Mouse (Mus musculus) hindbrain, embryonic 12.5 days (tissue): ENCODE measurements around the gene Adgrg1. TPM values are rescaled to one million over a fixed set of nuclear protein-coding genes. Genes with fewer than 3 reads are reported as not detected.

Experiments
- ATAC-seq: fragments of 200-750 bp; cut with Nextera tagmentation; 2 replicates; pipeline ENCODE4 v1.8.0; 2017; ENCODE audit warnings: moderate TSS enrichment; ENCODE audit not compliant: low FRiP score
- H3K27ac ChIP-seq: fragments of 300-500 bp; sonication (generic); 2 replicates; pipeline ENCODE4 v1.5.1; 2016; ENCODE audit warnings: mild to moderate bottlenecking
- H3K27me3 ChIP-seq: fragments of 300-500 bp; sonication (generic); 2 replicates; pipeline ENCODE4 v1.6.1; 2016; ENCODE audit warnings: mild to moderate bottlenecking
- H3K36me3 ChIP-seq: fragments of 300-500 bp; sonication (generic); 2 replicates; pipeline ENCODE4 v1.6.1; 2016; ENCODE audit warnings: mild to moderate bottlenecking
- H3K4me1 ChIP-seq: fragments of 300-500 bp; sonication (generic); 2 replicates; pipeline ENCODE4 v1.6.1; 2016
- H3K4me2 ChIP-seq: fragments of 300-500 bp; sonication (generic); replicated peaks from 2 replicates; pipeline ENCODE4 v1.6.1; 2016; ENCODE audit warnings: mild to moderate bottlenecking
- H3K4me3 ChIP-seq: fragments of 300-500 bp; sonication (generic); 2 replicates; pipeline ENCODE4 v1.5.1; 2016; ENCODE audit warnings: mild to moderate bottlenecking
- H3K9ac ChIP-seq: fragments of 300-500 bp; sonication (generic); 2 replicates; pipeline ENCODE4 v1.6.1; 2016; ENCODE audit warnings: mild to moderate bottlenecking, moderate library complexity
- H3K9me3 ChIP-seq: fragments of 300-500 bp; sonication (generic); replicated peaks from 2 replicates; pipeline ENCODE4 v1.6.1; 2016; ENCODE audit warnings: mild to moderate bottlenecking
- WGBS: fragments of 180-500 bp; shearing (Covaris S2); methylation state at CpG from one replicate; pipeline ENCODE4 v1.1.7; 2016; 5-methylcytosine and 5-hydroxymethylcytosine counted together
- polyA plus RNA-seq: library from polyadenylated mRNA; unstranded; fragments of >200 nt; fragmentation: Nextera tagmentation; extraction: Ambion mirVana; gene quantifications from 2 replicates; pipeline ENCODE4 v1.2.1, GENCODE M21; 2016

Adgrg1 gene
- polyA plus RNA-seq, 1 experiment from 2014 or later = 187 TPM

GRCm38 (mm10) chr8:94978593-94979319, 4.2 kb downstream of the Adgrg1 start:
- no peak for ATAC-seq
- Histone ChIP-seq H3K27ac (no peak overlapping the region; the same call in 1 of the 2 replicates), H3K4me2 (no peak overlapping the region), H3K4me3 (no peak overlapping the region), H3K36me3 (no peaks in the 10 kb centered on the region), H3K9ac (no peak overlapping the region), H3K4me1 (peaks cover 48% of the 10 kb centered on the region), H3K9me3 (no peaks in the 10 kb centered on the region), H3K27me3 (peaks cover 12% of the 10 kb centered on the region; the same call in 1 of the 2 replicates)
- 68% methylated on average over 13 of the region's 13 CpGs for WGBS

GRCm38 (mm10) chr8:94980176-94980575, 5.6 kb downstream of the Adgrg1 start:
- peaks cover 58% of the 10 kb centered on the region for H3K4me1 ChIP-seq
- no peak overlapping the region for H3K4me2 ChIP-seq
- no peak overlapping the region for H3K4me3 ChIP-seq
- H3K27me3 ChIP-seq = peaks cover 7% of the 10 kb centered on the region; the same call in 1 of the 2 replicates
- H3K9me3 ChIP-seq = no peaks in the 10 kb centered on the region
- WGBS = 89% methylated on average over 5 of the region's 5 CpGs
- no peak overlapping the region for H3K9ac ChIP-seq
- no peak for ATAC-seq
- no peaks in the 10 kb centered on the region for H3K36me3 ChIP-seq
- H3K27ac ChIP-seq = no peak overlapping the region

GRCm38 (mm10) chr8:94980976-94981375, 6.4 kb downstream of the Adgrg1 start:
- 63% methylated on average over 8 of the region's 8 CpGs for WGBS
- Histone ChIP-seq H3K27me3 (peaks cover 7% of the 10 kb centered on the region; the same call in 1 of the 2 replicates), H3K9me3 (no peaks in the 10 kb centered on the region), H3K4me1 (peaks cover 62% of the 10 kb centered on the region), H3K9ac (no peak overlapping the region), H3K36me3 (no peaks in the 10 kb centered on the region), H3K4me2 (no peak overlapping the region), H3K27ac (no peak overlapping the region), H3K4me3 (no peak overlapping the region)
- ATAC-seq = no peak

- no peak overlapping the region for H3K4me3 ChIP-seq
Observed at GRCm38 (mm10) chr8:94981848-94982247, 7.3 kb downstream of the Adgrg1 start.

GRCm38 (mm10) chr8:94983146-94983545, 8.6 kb downstream of the Adgrg1 start:
- H3K36me3 ChIP-seq = no peaks in the 10 kb centered on the region
- H3K9ac ChIP-seq = no peak overlapping the region
- no peak overlapping the region for H3K4me3 ChIP-seq
- no peaks in the 10 kb centered on the region for H3K27me3 ChIP-seq
- H3K9me3 ChIP-seq = no peaks in the 10 kb centered on the region
- 14% methylated on average over 5 of the region's 5 CpGs for WGBS
- H3K4me2 ChIP-seq = no peak overlapping the region
- H3K4me1 ChIP-seq = peaks cover 64% of the 10 kb centered on the region
- ATAC-seq = no peak
- H3K27ac ChIP-seq = no peak overlapping the region

More at GRCm38 (mm10) chr8:94981848-94982247, 7.3 kb downstream of the Adgrg1 start:
- ATAC-seq = no peak
- Histone ChIP-seq H3K27me3 (peaks cover 2% of the 10 kb centered on the region; the same call in 1 of the 2 replicates), H3K4me2 (no peak overlapping the region), H3K9ac (no peak overlapping the region), H3K27ac (0 out of 2 replicates have a peak overlapping the region, but pooled peaks have one; percentile 36), H3K9me3 (no peaks in the 10 kb centered on the region), H3K36me3 (no peaks in the 10 kb centered on the region), H3K4me1 (peaks cover 69% of the 10 kb centered on the region)
- 59% methylated on average over 7 of the region's 7 CpGs for WGBS

- ATAC-seq = peak; percentile 67
- Histone ChIP-seq H3K4me3 (0 out of 2 replicates have a peak overlapping the region, but pooled peaks have one; percentile 1), H3K4me1 (peaks cover 63% of the 10 kb centered on the region), H3K27ac (peak overlapping the region; percentile 52), H3K9ac (peak overlapping the region; percentile 3; the same call in 1 of the 2 replicates), H3K36me3 (no peaks in the 10 kb centered on the region), H3K27me3 (no peaks in the 10 kb centered on the region), H3K4me2 (peak overlapping the region; percentile 34), H3K9me3 (no peaks in the 10 kb centered on the region)
- WGBS = 11% methylated on average over 10 of the region's 10 CpGs
Observed at GRCm38 (mm10) chr8:94983881-94984516, 9.4 kb downstream of the Adgrg1 start.

- Histone ChIP-seq H3K4me3 (no peak overlapping the region), H3K27ac (no peak overlapping the region), H3K4me2 (peak overlapping the region; percentile 34), H3K36me3 (no peaks in the 10 kb centered on the region), H3K27me3 (no peaks in the 10 kb centered on the region), H3K9ac (no peak overlapping the region), H3K9me3 (no peaks in the 10 kb centered on the region), H3K4me1 (peaks cover 63% of the 10 kb centered on the region)
- ATAC-seq = no peak
- 90% methylated on average over 6 of the region's 6 CpGs for WGBS
Observed at GRCm38 (mm10) chr8:94985023-94985422, 10.5 kb downstream of the Adgrg1 start.

GRCm38 (mm10) chr8:94986676-94987075, 12.1 kb downstream of the Adgrg1 start:
- 0 out of 2 replicates have a peak overlapping the region, but pooled peaks have one; percentile 40 for H3K27ac ChIP-seq
- H3K9ac ChIP-seq = no peak overlapping the region
- ATAC-seq = peak; percentile 16
- H3K36me3 ChIP-seq = no peaks in the 10 kb centered on the region
- peaks cover 71% of the 10 kb centered on the region for H3K4me1 ChIP-seq
- H3K9me3 ChIP-seq = no peaks in the 10 kb centered on the region
- WGBS = 39% methylated on average over 5 of the region's 5 CpGs
- no peak overlapping the region for H3K4me3 ChIP-seq
- H3K27me3 ChIP-seq = no peaks in the 10 kb centered on the region
- H3K4me2 ChIP-seq = peak overlapping the region; percentile 19

- Histone ChIP-seq H3K9me3 (no peaks in the 10 kb centered on the region), H3K36me3 (no peaks in the 10 kb centered on the region), H3K27ac (no peak overlapping the region), H3K9ac (no peak overlapping the region), H3K4me2 (no peak overlapping the region), H3K27me3 (no peaks in the 10 kb centered on the region), H3K4me1 (peaks cover 71% of the 10 kb centered on the region), H3K4me3 (no peak overlapping the region)
- no peak for ATAC-seq
- WGBS = 86% methylated on average over 7 of the region's 7 CpGs
Observed at GRCm38 (mm10) chr8:94987553-94987952, 13.0 kb downstream of the Adgrg1 start.

GRCm38 (mm10) chr8:94988619-94989018, 14.1 kb downstream of the Adgrg1 start:
- peaks cover 71% of the 10 kb centered on the region for H3K4me1 ChIP-seq
- ATAC-seq = no peak
- no peak overlapping the region for H3K27ac ChIP-seq
- no peak overlapping the region for H3K9ac ChIP-seq
- no peaks in the 10 kb centered on the region for H3K9me3 ChIP-seq
- no peak overlapping the region for H3K4me2 ChIP-seq
- no peak overlapping the region for H3K4me3 ChIP-seq
- H3K27me3 ChIP-seq = no peaks in the 10 kb centered on the region
- WGBS = 89% methylated on average over 6 of the region's 6 CpGs
- H3K36me3 ChIP-seq = no peaks in the 10 kb centered on the region

- Histone ChIP-seq H3K4me1 (peaks cover 63% of the 10 kb centered on the region), H3K27me3 (no peaks in the 10 kb centered on the region), H3K9me3 (no peaks in the 10 kb centered on the region), H3K36me3 (no peaks in the 10 kb centered on the region), H3K4me3 (no peak overlapping the region), H3K27ac (no peak overlapping the region), H3K4me2 (no peak overlapping the region), H3K9ac (no peak overlapping the region)
- no peak for ATAC-seq
- WGBS = 89% methylated on average over 4 of the region's 4 CpGs
Observed at GRCm38 (mm10) chr8:94989711-94990110, 15.2 kb downstream of the Adgrg1 start.

- no peak overlapping the region for H3K9ac ChIP-seq
- H3K9me3 ChIP-seq = no peaks in the 10 kb centered on the region
- no peak for ATAC-seq
- H3K27me3 ChIP-seq = no peaks in the 10 kb centered on the region
- H3K36me3 ChIP-seq = no peaks in the 10 kb centered on the region
- H3K4me1 ChIP-seq = peaks cover 60% of the 10 kb centered on the region
- no peak overlapping the region for H3K4me2 ChIP-seq
- H3K4me3 ChIP-seq = no peak overlapping the region
- peak overlapping the region; percentile 96; the same call in 1 of the 2 replicates for H3K27ac ChIP-seq
- WGBS = 70% methylated on average over 11 of the region's 11 CpGs
Observed at GRCm38 (mm10) chr8:94990598-94991453, 16.3 kb downstream of the Adgrg1 start.
